Mouse (Mus musculus): ENCODE results near the gene Fgd3. TPM values are rescaled to one million over a fixed set of nuclear protein-coding genes. Genes with fewer than 3 reads are reported as not detected.

Fgd3 gene
- 1 to 10 TPM in 1 of 2 experiments, under 1 TPM in 1; 0.64 to 1.2 TPM for total RNA-seq (2021)

- intact Hi-C loops (cut with DNase I), result no loop called here
- DNase-seq, result peak in 1 of 2 experiments; percentile 21
These were observed at the start of gene Fgd3 for GRCm38 (mm10) chr13:49320040-49320439. Fgd3 (minus strand) TSS chr13:49320311.

DNA sequence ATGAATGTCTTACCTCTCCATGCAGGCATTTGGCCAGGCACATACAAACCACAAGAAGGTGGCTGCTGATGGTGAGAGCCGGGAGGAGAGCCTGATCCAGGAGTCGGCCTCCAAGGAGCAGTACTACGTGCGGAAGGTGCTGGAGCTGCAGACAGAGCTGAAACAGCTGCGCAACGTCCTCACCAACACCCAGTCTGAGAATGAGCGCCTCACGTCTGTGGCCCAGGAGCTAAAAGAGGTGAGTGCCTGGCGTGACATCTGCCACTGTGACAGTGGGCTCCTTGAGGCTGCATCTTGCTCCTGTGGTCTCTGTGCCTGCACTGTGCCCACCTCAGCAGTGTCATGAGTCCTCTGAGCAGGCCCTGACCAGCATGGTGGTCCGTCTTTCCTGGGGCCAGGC lies 49.3 kb upstream of the Fgd3 start:
- DNase-seq, result no peak
- intact Hi-C loops (cut with DNase I), result loop anchor here (2.0 kb wide), 1 partner anchor 25 kb away; no protein-coding TSS in a partner anchor

DNA sequence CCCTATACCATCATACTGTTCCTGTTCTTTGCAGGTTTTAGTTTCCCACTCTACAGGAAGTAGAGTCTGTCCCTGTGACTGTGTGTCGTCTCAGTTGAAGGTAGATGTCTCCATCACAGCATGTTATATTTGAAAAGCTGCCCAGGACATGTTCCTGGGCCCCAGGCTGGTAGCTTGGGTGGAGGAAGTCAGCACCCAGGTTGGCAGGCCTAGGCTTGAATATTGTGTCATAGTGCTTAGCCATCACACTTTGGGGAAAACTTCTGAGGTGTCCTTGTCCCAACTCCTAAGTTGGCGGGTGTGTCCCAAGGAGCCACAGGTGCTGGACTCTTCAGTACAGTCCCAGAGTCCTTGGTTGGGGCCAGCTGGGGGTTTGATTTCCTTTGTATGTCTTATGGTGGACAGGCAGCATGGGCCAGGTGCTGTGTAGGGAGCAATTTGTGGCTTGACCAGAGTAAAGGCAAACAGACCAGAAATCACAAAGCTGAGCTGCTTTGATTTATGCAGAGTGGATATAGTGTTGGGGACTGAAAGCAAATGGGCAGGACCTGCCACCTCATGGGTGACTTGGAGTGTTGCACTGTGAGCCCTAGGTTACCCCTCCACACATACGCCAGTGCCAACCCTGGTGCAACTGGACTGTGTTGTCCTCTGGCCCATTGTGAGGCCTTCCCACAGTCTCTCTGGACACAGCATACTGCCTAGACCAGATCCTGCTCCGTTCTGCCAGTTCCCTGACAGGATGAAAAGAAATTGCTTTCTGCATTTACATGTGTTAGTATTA lies 47.7 kb upstream of the Fgd3 start:
- intact Hi-C loops (cut with DNase I), result loop anchor here (2.0 kb wide), 1 partner anchor 23 kb away; no protein-coding TSS in a partner anchor
- no peak for DNase-seq

GRCm38 (mm10) chr13:49364716-49365115 lies 44.6 kb upstream of the Fgd3 start:
- intact Hi-C loops (cut with DNase I), result no loop called here
- peak; percentile 73 to 80 for DNase-seq

DNA sequence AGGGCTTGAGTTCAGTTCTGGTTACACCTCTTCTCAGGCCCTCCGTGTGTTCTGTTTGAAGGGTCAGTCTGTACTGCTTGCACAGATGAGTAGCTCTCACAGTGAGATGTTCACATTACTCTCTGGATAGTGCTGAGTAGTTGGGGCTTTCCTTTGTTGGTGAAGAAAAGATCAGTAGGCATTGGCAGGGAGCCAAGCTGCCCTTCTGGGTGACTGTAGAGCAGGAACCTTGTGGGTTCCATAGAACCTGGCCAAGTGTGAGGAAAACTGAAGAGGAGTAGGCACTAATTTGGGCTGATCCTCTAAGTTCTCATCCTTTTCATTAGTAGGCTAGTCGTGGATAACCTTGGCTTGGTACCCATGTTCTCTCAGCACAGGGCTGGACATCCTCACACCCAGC lies 42.7 kb upstream of the Fgd3 start:
- intact Hi-C loops (cut with DNase I), result no loop called here
- no peak for DNase-seq

- intact Hi-C loops (cut with DNase I), result no loop called here
- DNase-seq, result peak in 1 of 2 experiments; percentile 55
These were observed 42.3 kb upstream of the Fgd3 start for GRCm38 (mm10) chr13:49362364-49362763.

GRCm38 (mm10) chr13:49360906-49361406 lies 40.8 kb upstream of the Fgd3 start:
- intact Hi-C loops (cut with DNase I), result no loop called here
- peak; percentile 32 to 67 for DNase-seq

GRCm38 (mm10) chr13:49358184-49358583 lies 38.1 kb upstream of the Fgd3 start:
- intact Hi-C loops (cut with DNase I), result no loop called here
- DNase-seq, result no peak

GRCm38 (mm10) chr13:49357367-49358026 lies 37.4 kb upstream of the Fgd3 start:
- DNase-seq, result no peak
- intact Hi-C loops (cut with DNase I), result no loop called here

GRCm38 (mm10) chr13:49356090-49356489 lies 36.0 kb upstream of the Fgd3 start:
- intact Hi-C loops (cut with DNase I), result no loop called here
- DNase-seq, result peak in 1 of 2 experiments; percentile 52

DNA sequence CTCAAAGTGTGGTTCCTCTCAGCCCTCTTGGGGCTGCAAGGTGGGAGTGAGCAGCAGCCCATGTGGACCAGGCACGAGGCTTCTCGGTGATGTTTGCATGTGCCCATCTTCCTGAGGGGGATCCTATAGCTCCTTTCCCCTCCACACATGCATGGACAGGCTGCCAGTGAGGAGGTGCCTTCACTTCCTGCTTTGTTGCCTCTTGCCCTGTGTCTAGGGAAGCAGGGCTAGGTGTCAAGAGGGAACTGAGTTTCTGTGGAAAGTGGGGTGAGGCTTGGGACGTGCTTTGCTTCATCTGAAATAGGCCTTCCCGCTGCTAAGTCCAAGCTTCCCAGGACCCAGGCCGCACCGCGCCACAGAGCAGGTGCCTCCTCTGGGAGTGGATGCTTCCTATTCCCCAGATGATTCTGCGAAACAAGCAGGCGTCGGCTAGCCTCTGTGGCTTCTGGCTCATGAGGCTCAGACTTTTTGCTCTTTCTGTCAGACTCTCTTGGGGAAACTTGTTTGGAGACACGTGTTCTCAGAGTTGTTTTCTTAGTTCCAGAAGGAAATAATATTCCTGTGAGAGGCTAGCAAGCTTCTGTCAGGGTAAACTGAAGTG lies 35.5 kb upstream of the Fgd3 start:
- intact Hi-C loops (cut with DNase I), result no loop called here
- DNase-seq, result peak in 1 of 2 experiments; percentile 53

DNA sequence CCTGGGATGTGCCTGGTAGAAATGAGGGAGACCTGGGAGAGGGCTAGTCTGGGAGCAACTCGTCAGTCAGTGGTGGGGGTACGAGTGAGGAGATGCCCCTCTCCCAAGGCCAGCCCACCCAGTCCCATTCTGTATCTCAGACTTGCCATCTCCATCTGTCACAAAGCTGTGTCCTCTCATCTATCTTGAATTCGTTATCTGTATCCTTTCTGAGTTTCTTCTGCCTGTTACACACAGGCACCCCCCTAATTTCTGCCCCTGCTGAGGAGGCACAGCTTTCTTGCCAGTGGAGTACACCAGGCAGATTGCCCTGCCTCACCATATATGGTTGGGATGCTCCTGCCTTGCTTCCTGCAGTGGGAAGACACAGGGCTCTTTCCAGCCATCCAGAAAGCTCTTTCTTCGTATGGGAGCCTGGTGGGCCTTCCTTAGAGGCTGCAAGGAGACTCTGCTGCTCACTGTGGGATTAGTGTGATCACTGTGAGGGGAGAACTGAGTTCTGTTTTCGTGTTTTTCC lies 33.9 kb upstream of the Fgd3 start:
- intact Hi-C loops (cut with DNase I), result no loop called here
- DNase-seq, result no peak

- intact Hi-C loops (cut with DNase I), result no loop called here
- no peak for DNase-seq
These were observed 33.3 kb upstream of the Fgd3 start for GRCm38 (mm10) chr13:49353422-49353821.

GRCm38 (mm10) chr13:49352581-49353159 lies 32.6 kb upstream of the Fgd3 start:
- DNase-seq, result peak; percentile 42 to 70
- intact Hi-C loops (cut with DNase I), result no loop called here

DNA sequence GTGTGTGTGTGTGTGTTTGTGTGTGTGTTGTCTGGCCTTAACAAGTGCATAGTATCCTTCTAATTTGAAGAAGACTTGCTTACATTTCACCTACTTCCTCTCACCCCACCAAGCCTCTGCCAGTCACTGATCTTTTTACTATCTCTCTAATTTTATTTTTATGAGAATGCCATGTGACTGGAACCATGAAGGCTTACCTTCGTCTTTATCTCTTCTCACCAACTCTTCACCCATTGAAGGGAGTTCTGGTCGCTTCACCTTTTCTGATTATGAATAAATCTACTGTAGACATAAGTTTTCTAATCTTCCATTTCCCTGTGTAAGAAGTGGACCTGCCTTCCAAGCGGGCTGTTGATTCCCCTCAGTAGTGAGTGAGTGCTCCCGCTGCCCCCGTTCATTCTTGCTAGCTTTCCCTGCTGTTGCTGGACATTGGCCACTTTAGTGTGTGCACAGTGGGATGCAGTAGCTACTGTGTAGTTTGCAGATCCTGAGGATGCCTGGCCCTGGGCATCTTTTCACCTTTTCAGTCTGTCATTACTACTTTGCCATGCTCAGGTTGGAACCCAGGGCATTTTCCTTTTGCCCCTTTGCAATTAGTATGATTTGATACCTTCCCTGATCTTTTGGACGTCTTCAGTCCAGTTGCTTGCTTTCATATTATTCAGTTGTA lies 29.9 kb upstream of the Fgd3 start:
- DNase-seq, result peak; percentile 2 to 5
- intact Hi-C loops (cut with DNase I), result no loop called here

DNA sequence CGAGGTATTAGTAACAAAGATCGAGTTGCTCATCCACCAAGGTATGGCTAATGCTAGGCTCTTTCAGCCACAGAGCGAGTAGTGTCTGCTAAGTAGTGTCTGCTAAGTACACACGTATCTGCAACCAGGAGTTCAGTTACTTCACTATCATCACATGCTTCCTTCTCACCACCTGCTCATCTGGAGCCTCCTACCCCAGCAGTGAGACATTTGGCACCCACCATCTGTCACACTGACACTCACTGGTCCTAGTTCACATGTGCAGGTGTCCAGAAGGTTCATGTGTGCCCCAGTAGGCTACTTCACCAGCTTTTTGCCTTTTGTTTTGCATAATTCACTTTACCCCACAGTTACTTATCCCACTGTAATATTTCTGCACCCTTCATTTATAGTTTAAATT lies 29.2 kb upstream of the Fgd3 start:
- DNase-seq, result no peak
- intact Hi-C loops (cut with DNase I), result no loop called here

GRCm38 (mm10) chr13:49348522-49348921 lies 28.4 kb upstream of the Fgd3 start:
- intact Hi-C loops (cut with DNase I), result no loop called here
- no peak for DNase-seq

DNA sequence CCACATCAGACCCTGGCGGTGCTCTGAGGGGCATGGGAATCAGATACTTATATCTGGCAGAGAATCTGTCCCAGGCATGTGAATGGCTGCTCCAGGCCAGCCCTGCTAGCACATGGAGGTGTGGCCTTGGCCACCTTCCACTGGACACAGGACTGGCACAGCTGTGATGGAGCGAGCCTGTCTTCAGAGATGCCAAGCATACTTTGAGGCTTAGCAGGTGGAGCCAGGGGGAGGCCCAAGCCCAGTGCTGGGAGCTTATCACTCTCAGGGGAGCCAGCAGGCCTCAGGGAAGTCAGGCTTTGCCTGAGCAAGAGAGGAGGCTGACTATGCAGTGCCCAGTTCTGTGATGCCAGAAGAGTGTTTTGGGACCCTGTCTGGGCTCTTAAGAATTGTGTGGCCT lies 25.4 kb upstream of the Fgd3 start:
- intact Hi-C loops (cut with DNase I), result loop anchor here (2.0 kb wide), 1 partner anchor 23 kb away; no protein-coding TSS in a partner anchor
- DNase-seq, result peak; percentile 64 to 76

DNA sequence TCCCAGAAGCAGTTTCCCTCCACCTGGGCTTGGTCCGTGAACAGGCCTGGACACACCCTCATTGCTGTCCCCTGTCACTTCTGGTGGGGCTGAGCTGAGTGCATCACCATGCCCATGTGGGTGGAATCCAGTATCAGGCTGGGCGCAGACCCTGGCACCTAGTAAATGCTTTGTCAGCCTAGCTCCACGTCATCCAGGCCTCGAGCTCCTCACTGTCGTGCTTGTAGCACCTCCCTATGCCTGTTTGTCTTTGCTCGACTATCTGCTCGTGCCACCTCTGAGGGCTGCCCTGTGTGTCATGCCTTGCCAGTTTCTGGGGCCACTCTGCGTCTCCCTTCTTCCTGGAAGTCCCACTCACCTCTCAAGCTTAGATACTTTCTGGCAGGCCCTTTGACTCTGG lies 24.5 kb upstream of the Fgd3 start:
- DNase-seq, result peak in 1 of 2 experiments; percentile 13
- intact Hi-C loops (cut with DNase I), result loop anchor here (2.0 to 5.0 kb wide), 2 partner anchors 24 to 308 kb away; partner anchors contain the start of genes Cenpp and Nol8

DNA sequence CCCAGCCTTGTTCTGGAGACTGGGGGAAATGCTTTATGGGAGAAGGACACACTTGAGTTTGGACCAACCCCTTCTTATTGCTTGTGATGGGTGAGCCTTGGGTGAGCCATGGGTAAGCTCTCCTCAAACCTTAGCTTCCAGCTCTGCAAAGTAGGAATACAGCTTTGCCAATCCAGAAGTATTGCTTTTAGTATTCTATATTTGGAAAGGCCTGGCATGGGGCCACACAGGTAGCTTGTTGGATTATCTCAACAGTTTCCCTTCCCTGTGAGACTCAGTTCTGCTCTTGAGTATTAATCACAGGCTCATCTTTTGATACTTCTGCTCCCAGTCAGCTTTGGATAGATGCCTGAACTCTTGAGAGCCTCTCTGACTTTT lies 22.6 kb upstream of the Fgd3 start:
- DNase-seq, result peak in 1 of 2 experiments; percentile 6
- intact Hi-C loops (cut with DNase I), result loop anchor here (5.0 kb wide), 1 partner anchor 310 kb away; the partner anchor contains the start of genes Cenpp and Nol8
